Mouse (Mus musculus) thymus, adult 2 months (tissue): ENCODE results near the gene Shisal1.

ENCODE experiments used
- CTCF ChIP-seq: fragments of 200-500 bp; IDR thresholded peaks from 2 replicates; pipeline ENCODE4 v1.5.1; 2012; ENCODE audit warnings: mild to moderate bottlenecking, control low read depth, low read length, moderate library complexity, borderline replicate concordance; ENCODE audit not compliant: control insufficient read depth, poor library complexity, insufficient read depth; ENCODE audit errors: extremely low read depth
- POLR2A ChIP-seq: fragments of 200-500 bp; IDR thresholded peaks from 2 replicates; pipeline ENCODE4 v1.6.1; 2012; ENCODE audit warnings: mild to moderate bottlenecking, low read length, control low read depth, moderate library complexity; ENCODE audit not compliant: control insufficient read depth, poor library complexity, insufficient read depth; ENCODE audit errors: extremely low read depth

DNA sequence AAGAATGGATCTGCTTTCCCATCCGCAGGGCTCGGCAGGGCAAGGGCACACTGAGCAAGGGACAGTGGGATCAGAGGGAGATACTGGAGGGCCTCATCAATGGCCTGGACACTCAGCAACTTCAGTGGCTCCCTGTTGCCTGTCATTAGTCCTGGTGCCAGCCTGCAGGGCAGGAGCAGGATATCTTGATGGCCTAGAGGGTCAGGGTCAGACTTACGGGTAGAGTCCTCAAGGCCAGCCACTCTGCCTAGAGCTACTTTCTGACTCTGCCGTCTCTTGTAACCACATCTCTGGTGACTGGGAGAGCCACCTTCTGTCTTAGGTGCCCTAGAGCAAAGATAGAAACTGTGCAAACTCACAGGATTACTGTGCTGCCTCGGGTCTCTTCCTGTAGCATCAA, 23.1 kb downstream of the Shisal1 start:
- TF ChIP-seq CTCF (no peak), POLR2A (no peak)
